ENCODE assay signal across 10 mouse cellular contexts in genomic region chr15:77935673-77936375, GRCm38 (mm10). TPM values are rescaled to one million over a fixed set of nuclear protein-coding genes. Genes with fewer than 3 reads are reported as not detected.
DNase-seq lines count a peak whose midpoint lies in the region; ATAC-seq and TF ChIP-seq lines count a peak whose summit lies in the region.
"Had no signal": no experiment of that assay in that cellular context is flagged by ENCODE, and none has a peak within 500 bp of the region (broad histone marks: within the 10 kb centered on the region; RNA-seq: fewer than 3 reads in every experiment).

No protein-coding gene starts in this region.

- WGBS in hindbrain, embryonic 14.5 days, result 67% methylated on average over 14 of the region's 14 CpGs
- 85% methylated on average over 14 of the region's 14 CpGs for WGBS in hindbrain, embryonic 11.5 days

- peaks cover 5% of the 10 kb centered on the region; the same call in 1 of the 2 replicates for H3K4me1 ChIP-seq in hindbrain, embryonic 14.5 days (replicated peaks; ENCODE audit: control insufficient read depth, insufficient read depth, low read length)
- H3K4me1 ChIP-seq in hindbrain, embryonic 11.5 days (replicated peaks; ENCODE audit: control insufficient read depth, insufficient read depth, low read length), result no peaks in the 10 kb centered on the region; the same call in 1 of the 2 replicates

- ATAC-seq in hindbrain, embryonic 14.5 days (ENCODE audit: low FRiP score), result no peak
- ATAC-seq in hindbrain, embryonic 11.5 days (ENCODE audit: low FRiP score), result no peak
- ATAC-seq in CD4-positive, CD25-positive, alpha-beta regulatory T cell, adult 4 months, result no peak

- no peak overlapping the region for H3K9ac ChIP-seq in hindbrain, embryonic 14.5 days
- H3K9ac ChIP-seq in hindbrain, embryonic 11.5 days (ENCODE audit: low read depth, low read length), result no peak overlapping the region
- H3K9ac ChIP-seq: heart, embryonic 12.5 days had no signal

- no peaks in the 10 kb centered on the region for H3K27me3 ChIP-seq in hindbrain, embryonic 14.5 days (ENCODE audit: control insufficient read depth, insufficient read depth, low read length)
- H3K27me3 ChIP-seq in hindbrain, embryonic 11.5 days (ENCODE audit: control insufficient read depth, insufficient read depth, low read length), result no peaks in the 10 kb centered on the region

- no peak overlapping the region for H3K4me3 ChIP-seq in hindbrain, embryonic 14.5 days (replicated peaks; ENCODE audit: low read length)
- no peak overlapping the region for H3K4me3 ChIP-seq in hindbrain, embryonic 11.5 days (ENCODE audit: low read depth, low read length)
- no peak overlapping the region for H3K4me3 ChIP-seq in layer of hippocampus, adult 2 months
- H3K4me3 ChIP-seq: gastrocnemius, adult 2 months; heart, embryonic 12.5 days; megakaryocyte, embryonic 14.5 days had no signal

- TF ChIP-seq CTCF in layer of hippocampus, adult 2 months (conservative IDR thresholded peaks at IDR 0.05), result no peak

- H3K36me3 ChIP-seq in hindbrain, embryonic 14.5 days (replicated peaks; ENCODE audit: control insufficient read depth, insufficient read depth), result no peaks in the 10 kb centered on the region
- H3K36me3 ChIP-seq in hindbrain, embryonic 11.5 days (ENCODE audit: control insufficient read depth, insufficient read depth, low read length), result no peaks in the 10 kb centered on the region
- H3K36me3 ChIP-seq: heart, embryonic 12.5 days had no signal

- no peak overlapping the region for H3K4me2 ChIP-seq in hindbrain, embryonic 14.5 days (replicated peaks)
- no peak overlapping the region for H3K4me2 ChIP-seq in hindbrain, embryonic 11.5 days (replicated peaks; ENCODE audit: low read depth, low read length)
- H3K4me2 ChIP-seq: heart, embryonic 12.5 days had no signal

- H3K27ac ChIP-seq in hindbrain, embryonic 14.5 days, result 0 out of 2 replicates have a peak overlapping the region, but pooled peaks have one; percentile 16
- H3K27ac ChIP-seq in hindbrain, embryonic 11.5 days (ENCODE audit: low read depth, low read length), result no peak overlapping the region
- H3K27ac ChIP-seq in layer of hippocampus, adult 2 months, result peak overlapping the region; percentile 85

- no peak for DNase-seq in hindbrain, embryonic 14.5 days (ENCODE audit: low spot score)
- DNase-seq in hindbrain, embryonic 11.5 days (ENCODE audit: low spot score), result no peak
- DNase-seq in cerebellum, postnatal 14 days, result peak; percentile 70 to 77
- peak; percentile 67 to 90 for DNase-seq in layer of hippocampus, adult 2 months (ENCODE audit: low spot score in 2 of 2)
- DNase-seq in right cerebral cortex, postnatal 25 days, result peak; percentile 36
- DNase-seq in thymus, postnatal 14 days, result no peak
- DNase-seq: gastrocnemius, adult 2 months had no signal

- no peaks in the 10 kb centered on the region for H3K9me3 ChIP-seq in hindbrain, embryonic 14.5 days (ENCODE audit: control insufficient read depth, low read length)
- H3K9me3 ChIP-seq in hindbrain, embryonic 11.5 days (ENCODE audit: control insufficient read depth, low read length), result no peaks in the 10 kb centered on the region
- H3K9me3 ChIP-seq: heart, embryonic 12.5 days; megakaryocyte, embryonic 14.5 days had no signal

RNA-seq across cellular contexts. Expression of gene Txn2, which starts 7.0 kb away (rescaled TPM):
- 207 and 216 TPM in 2 replicates for polyA plus RNA-seq in hindbrain, embryonic 14.5 days (2014; fragmentation: Nextera tagmentation; extraction: Ambion mirVana)
- 251 and 253 TPM in 2 replicates for polyA plus RNA-seq in hindbrain, embryonic 11.5 days (2014; fragmentation: Nextera tagmentation; extraction: Ambion mirVana)
- total RNA-seq in layer of hippocampus, adult 2 months (2021), result 100 to 1,000 TPM; 119 to 136 TPM
- 100 to 1,000 TPM; 232 to 276 TPM for polyA plus RNA-seq in CD4-positive, CD25-positive, alpha-beta regulatory T cell, adult 4 months (2017; shearing (Covaris generic))

RNA-seq across cellular contexts. Expression of gene Foxred2, which starts 20.7 kb away (rescaled TPM):
- 10.7 and 10.8 TPM in 2 replicates for polyA plus RNA-seq in hindbrain, embryonic 14.5 days (2014; fragmentation: Nextera tagmentation; extraction: Ambion mirVana)
- 4.4 and 4.6 TPM in 2 replicates for polyA plus RNA-seq in hindbrain, embryonic 11.5 days (2014; fragmentation: Nextera tagmentation; extraction: Ambion mirVana)
- 10 to 100 TPM; 11.1 to 11.7 TPM for total RNA-seq in layer of hippocampus, adult 2 months (2021)
- 1 to 10 TPM; 2.8 to 4.2 TPM for polyA plus RNA-seq in CD4-positive, CD25-positive, alpha-beta regulatory T cell, adult 4 months (2017; shearing (Covaris generic))

RNA-seq across cellular contexts. Expression of gene Eif3d, which starts 34.8 kb away (rescaled TPM):
- 167 and 177 TPM in 2 replicates for polyA plus RNA-seq in hindbrain, embryonic 14.5 days (2014; fragmentation: Nextera tagmentation; extraction: Ambion mirVana)
- polyA plus RNA-seq in hindbrain, embryonic 11.5 days (2014; fragmentation: Nextera tagmentation; extraction: Ambion mirVana), result 246 and 250 TPM in 2 replicates
- 100 to 1,000 TPM in 1 of 2 experiments, 10 to 100 TPM in 1; 94.7 to 103 TPM for total RNA-seq in layer of hippocampus, adult 2 months (2021)
- 100 to 1,000 TPM; 161 to 213 TPM for polyA plus RNA-seq in CD4-positive, CD25-positive, alpha-beta regulatory T cell, adult 4 months (2017; shearing (Covaris generic))

Comparison
In these comparisons a context has a peak if more than half of its experiments do, and no peak if none do; other contexts are left out.
1. DNase-seq: peak in cerebellum, postnatal 14 days (2 of 2), layer of hippocampus, adult 2 months (2 of 2) and right cerebral cortex, postnatal 25 days (single experiment); none in hindbrain, embryonic 14.5 days (single experiment), hindbrain, embryonic 11.5 days (single experiment) and thymus, postnatal 14 days (single experiment).